Mouse (Mus musculus) large intestine, adult 2 months (tissue): ENCODE measurements around the gene Ankrd16. TPM values are rescaled to one million over a fixed set of nuclear protein-coding genes. Genes with fewer than 3 reads are reported as not detected.

Experiments
- DNase-seq: peaks from one replicate; pipeline ENCODE4 v3.0.0-alpha.2; 2012; ENCODE audit warnings: low read depth, low spot score
- WGBS: fragments of 180-500 bp; shearing (Covaris S2); methylation state at CpG from one replicate; pipeline ENCODE4 v1.1.7; 2018; 5-methylcytosine and 5-hydroxymethylcytosine counted together
- polyA plus RNA-seq: library from polyadenylated mRNA; depleted of rRNA; stranded (reverse); fragments of >200 nt; gene quantifications from 2 replicates; pipeline ENCODE4 v1.2.3, GENCODE M21; 2012; rRNA removed

Gene Ankrd16
- polyA plus RNA-seq = 55.9 and 67.8 TPM in 2 replicates

GRCm38 (mm10) chr2:11777091-11778068, at the start of gene Ankrd16, which contains the start of gene Fbh1:
TSS of gene Ankrd16 (plus strand) at chr2:11777876.
TSS of gene Fbh1 (minus strand) at chr2:11777582.
- WGBS = under 1% methylated on average over 73 of the region's 73 CpGs
- peak; percentile 100 for DNase-seq

DNA sequence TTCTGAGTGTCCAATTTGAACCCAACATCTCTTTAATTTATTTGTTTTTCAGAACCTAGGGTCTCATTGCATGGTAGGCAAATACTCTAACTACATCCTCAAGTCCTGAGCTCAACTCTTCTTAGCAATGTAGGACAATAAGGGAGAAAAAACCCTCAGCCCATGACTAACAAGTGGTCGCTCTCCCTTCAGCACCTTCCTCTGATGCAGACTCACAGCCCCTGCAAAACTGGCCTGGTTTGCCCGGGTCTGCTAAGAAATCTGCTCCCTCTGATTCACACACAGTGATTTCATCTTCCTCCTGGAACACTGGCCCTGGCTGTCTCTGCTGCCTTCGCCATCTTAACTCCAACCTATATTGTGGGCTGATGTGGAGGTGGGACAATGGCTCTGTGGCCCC, 48.6 kb upstream of the Ankrd16 start:
- DNase-seq = no peak
- 67% methylated on average over 3 of the region's 3 CpGs for WGBS

GRCm38 (mm10) chr2:11732978-11733377, 44.7 kb upstream of the Ankrd16 start:
- 69% methylated on average over 5 of the region's 5 CpGs for WGBS

GRCm38 (mm10) chr2:11735853-11736252, 41.8 kb upstream of the Ankrd16 start:
- peak; percentile 39 for DNase-seq
- WGBS = 41% methylated on average over 6 of the region's 6 CpGs

More at GRCm38 (mm10) chr2:11732978-11733377, 44.7 kb upstream of the Ankrd16 start:
- no peak for DNase-seq

GRCm38 (mm10) chr2:11738794-11739193, 38.9 kb upstream of the Ankrd16 start:
- DNase-seq = no peak
- 88% methylated on average over 3 of the region's 3 CpGs for WGBS

GRCm38 (mm10) chr2:11739516-11740051, 38.1 kb upstream of the Ankrd16 start:
- WGBS = 65% methylated on average over 4 of the region's 4 CpGs
- DNase-seq = no peak

GRCm38 (mm10) chr2:11762541-11762940, 15.1 kb upstream of the Ankrd16 start:
- 93% methylated on average over 4 of the region's 4 CpGs for WGBS
- no peak for DNase-seq

DNA sequence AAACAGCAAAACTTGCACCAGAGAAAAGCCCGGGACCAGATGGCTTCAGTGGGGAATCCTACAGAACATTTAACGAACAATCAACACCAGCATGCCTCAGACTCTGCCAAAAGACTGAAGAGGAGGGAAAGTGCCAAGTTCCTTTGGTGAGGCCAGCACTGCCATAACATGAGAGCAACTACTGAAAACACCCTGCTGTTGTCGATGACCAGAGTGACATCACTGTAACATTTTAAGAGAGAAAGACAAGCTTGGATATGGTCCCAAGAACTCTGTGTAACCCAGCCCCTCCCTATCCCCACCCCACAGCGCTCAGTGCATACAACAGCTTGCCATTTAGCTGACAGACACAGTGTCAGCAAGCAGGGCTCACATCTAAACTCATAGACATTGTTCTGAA, 12.0 kb upstream of the Ankrd16 start:
- 56% methylated on average over 4 of the region's 4 CpGs for WGBS

GRCm38 (mm10) chr2:11766485-11767160, 11.1 kb upstream of the Ankrd16 start:
- 67% methylated on average over 5 of the region's 5 CpGs for WGBS
- DNase-seq = no peak

More for the DNA sequence above, 12.0 kb upstream of the Ankrd16 start:
- no peak for DNase-seq

GRCm38 (mm10) chr2:11767161-11767545, 10.5 kb upstream of the Ankrd16 start:
- WGBS = 82% methylated on average over 10 of the region's 10 CpGs

GRCm38 (mm10) chr2:11771701-11772100, 6.0 kb upstream of the Ankrd16 start:
- DNase-seq = no peak
- 73% methylated on average over 4 of the region's 4 CpGs for WGBS

More at GRCm38 (mm10) chr2:11767161-11767545, 10.5 kb upstream of the Ankrd16 start:
- DNase-seq = no peak

- 78% methylated on average over 4 of the region's 4 CpGs for WGBS
- no peak for DNase-seq
Measured at GRCm38 (mm10) chr2:11772401-11772800, 5.3 kb upstream of the Ankrd16 start.

GRCm38 (mm10) chr2:11774426-11774825, 3.2 kb upstream of the Ankrd16 start:
- WGBS = 90% methylated on average over 10 of the region's 10 CpGs
- no peak for DNase-seq

- 73% methylated on average over 5 of the region's 5 CpGs for WGBS
Measured at GRCm38 (mm10) chr2:11775121-11775520, 2.6 kb upstream of the Ankrd16 start.

DNA sequence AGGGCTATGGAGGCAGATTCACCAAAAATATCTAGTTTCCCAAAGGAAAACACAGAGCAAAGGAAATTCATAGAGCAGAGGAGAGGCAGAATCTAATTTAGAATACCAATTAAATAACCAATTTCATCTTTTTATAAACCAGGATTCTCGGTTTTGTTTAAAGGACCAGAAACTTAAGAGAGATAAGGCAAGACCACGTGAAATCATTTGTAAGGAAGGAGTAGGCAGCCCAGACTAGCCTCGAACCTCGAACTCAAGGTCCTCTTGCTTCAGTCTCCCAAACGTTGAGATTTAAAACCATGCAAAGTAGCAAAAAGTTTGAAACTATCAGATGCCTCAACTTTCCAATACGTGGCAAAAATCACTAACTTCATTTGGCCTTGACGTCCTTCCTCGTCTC, 1.3 kb upstream of the Ankrd16 start:
- DNase-seq = no peak
- WGBS = 23% methylated on average over 8 of the region's 8 CpGs

More at GRCm38 (mm10) chr2:11775121-11775520, 2.6 kb upstream of the Ankrd16 start:
- DNase-seq = no peak

GRCm38 (mm10) chr2:11778087-11778823, 579 bp downstream of the Ankrd16 start:
- WGBS = under 1% methylated on average over 43 of the region's 43 CpGs

GRCm38 (mm10) chr2:11784159-11784558, 6.5 kb downstream of the Ankrd16 start:
- WGBS = 93% methylated on average over 6 of the region's 6 CpGs
- no peak for DNase-seq

More at GRCm38 (mm10) chr2:11778087-11778823, 579 bp downstream of the Ankrd16 start:
- DNase-seq = peak; percentile 83

DNA sequence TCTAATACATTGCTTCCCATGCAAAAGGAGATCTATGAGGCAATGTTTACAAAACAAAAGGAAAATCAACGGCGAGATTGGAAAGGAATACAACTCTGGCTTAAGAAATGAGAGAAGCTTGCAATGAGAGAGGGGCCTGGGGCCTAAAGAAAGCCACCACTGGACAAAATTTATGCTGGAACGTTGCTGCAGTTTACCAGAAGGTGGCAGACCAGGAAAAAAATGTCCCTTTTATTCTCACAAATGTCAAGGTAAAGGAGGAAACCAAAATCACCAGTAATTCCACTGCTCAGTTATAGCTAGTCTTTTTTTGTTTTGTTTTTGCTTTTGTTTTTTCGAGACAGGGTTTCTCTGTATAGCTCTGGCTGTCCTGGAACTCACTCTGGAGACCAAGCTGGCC, 17.0 kb downstream of the Ankrd16 start:
- no peak for DNase-seq

DNA sequence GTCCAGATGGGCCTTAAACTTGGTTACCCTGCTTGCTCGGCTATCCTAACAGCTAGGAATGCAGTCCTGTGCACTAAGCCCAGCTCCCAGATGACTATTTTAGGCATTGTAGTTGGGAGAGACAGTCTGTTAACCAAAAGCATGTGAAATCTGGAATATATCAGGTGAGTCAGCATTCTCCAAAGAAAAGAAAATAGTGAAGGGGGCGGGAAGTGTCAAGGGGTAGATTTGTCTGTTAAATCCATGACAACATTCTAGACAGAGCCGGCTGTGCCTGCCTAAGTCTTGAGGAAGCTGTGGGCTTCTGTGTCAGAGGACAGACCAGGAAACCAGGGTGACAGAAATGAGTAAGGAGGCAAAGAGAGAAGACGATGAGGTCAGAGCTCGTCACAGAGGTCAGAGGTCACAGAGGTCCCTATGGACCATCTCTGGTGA, 20.3 kb downstream of the Ankrd16 start:
- DNase-seq = no peak
- WGBS = 72% methylated on average over 5 of the region's 5 CpGs

More for the DNA sequence above, 17.0 kb downstream of the Ankrd16 start:
- WGBS = 66% methylated on average over 4 of the region's 4 CpGs
